Mouse (Mus musculus) heart, embryonic 10.5 days (tissue): ENCODE data around the gene Gata1. TPM values are rescaled to one million over a fixed set of nuclear protein-coding genes. Genes with fewer than 3 reads are reported as not detected.

Experiments used
- DNase-seq: peaks from one replicate; pipeline ENCODE4 v3.0.0-alpha.2; 2017; ENCODE audit warnings: low spot score
- H3K27ac ChIP-seq: fragments of 300-500 bp; sonication (generic); 2 replicates; pipeline ENCODE4 v1.5.1; 2016; ENCODE audit warnings: mild to moderate bottlenecking
- H3K27me3 ChIP-seq: fragments of 300-500 bp; sonication (generic); 2 replicates; pipeline ENCODE4 v1.6.1; 2016; ENCODE audit warnings: mild to moderate bottlenecking; ENCODE audit not compliant: poor library complexity, insufficient read depth, severe bottlenecking
- H3K36me3 ChIP-seq: fragments of 300-500 bp; sonication (generic); 2 replicates; pipeline ENCODE4 v1.6.1; 2016; ENCODE audit warnings: mild to moderate bottlenecking, moderate library complexity
- H3K4me1 ChIP-seq: fragments of 300-500 bp; sonication (generic); 2 replicates; pipeline ENCODE4 v1.6.1; 2016; ENCODE audit warnings: mild to moderate bottlenecking
- H3K4me3 ChIP-seq: fragments of 300-500 bp; sonication (generic); 2 replicates; pipeline ENCODE4 v1.5.1; 2016; ENCODE audit warnings: mild to moderate bottlenecking, moderate library complexity
- H3K9me3 ChIP-seq: fragments of 300-500 bp; sonication (generic); 2 replicates; pipeline ENCODE4 v1.6.1; 2016; ENCODE audit warnings: mild to moderate bottlenecking, moderate library complexity
- WGBS: fragments of 180-500 bp; shearing (Covaris S2); methylation state at CpG from one replicate; pipeline ENCODE4 v1.1.7; 2016; 5-methylcytosine and 5-hydroxymethylcytosine counted together
- polyA plus RNA-seq: library from polyadenylated mRNA; unstranded; fragments of >200 nt; fragmentation: Nextera tagmentation; extraction: Ambion mirVana; gene quantifications from 2 replicates; pipeline ENCODE4 v1.2.1, GENCODE M21; 2016

Gata1 gene
- polyA plus RNA-seq, 1 experiment from 2014 or later = 20.2 TPM

DNA sequence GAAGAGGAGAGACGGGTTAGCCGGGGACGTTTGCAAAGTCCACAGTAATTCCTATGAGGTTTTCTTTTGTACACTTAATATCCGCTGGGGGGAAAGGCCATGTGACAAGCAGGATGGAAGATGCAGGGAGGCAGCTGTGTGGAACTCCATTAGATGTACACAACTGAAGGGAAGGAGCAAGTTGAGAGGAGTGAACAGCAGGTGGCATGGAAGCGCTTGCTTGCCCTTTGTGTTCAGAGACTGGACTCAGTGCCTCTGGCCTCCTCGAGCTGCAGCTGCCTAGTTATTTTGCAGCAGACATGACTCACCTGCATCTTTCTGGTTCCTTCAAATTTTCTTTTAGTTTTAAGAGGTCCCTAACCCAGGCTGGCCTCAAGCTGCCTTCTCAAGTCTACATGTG, 67.4 kb downstream of the Gata1 start:
- no peak for DNase-seq
- H3K27ac ChIP-seq = no peak overlapping the region
- H3K9me3 ChIP-seq = no peaks in the 10 kb centered on the region
- 56% methylated on average over 6 of the region's 6 CpGs for WGBS
- H3K27me3 ChIP-seq = no peaks in the 10 kb centered on the region
- peaks cover 15% of the 10 kb centered on the region; the same call in 1 of the 2 replicates for H3K36me3 ChIP-seq
- no peaks in the 10 kb centered on the region for H3K4me1 ChIP-seq
- no peak overlapping the region for H3K4me3 ChIP-seq

Other genes with a start within 250 kb of the Gata1 start
- gene Praf2, start 249.6 kb downstream of the Gata1 start, polyA plus RNA-seq = 47.7 and 61.2 TPM in 2 replicates
- gene Ccdc120, start 227.2 kb downstream of the Gata1 start, polyA plus RNA-seq = 8.6 and 11.7 TPM in 2 replicates
- 22.7 and 23.2 TPM in 2 replicates for gene Tfe3, start 215.5 kb downstream of the Gata1 start, polyA plus RNA-seq
- gene Gripap1, start 188.3 kb downstream of the Gata1 start, polyA plus RNA-seq = 35.4 and 37.6 TPM in 2 replicates
- 1.1 and 1.4 TPM in 2 replicates for gene Kcnd1, start 155.8 kb downstream of the Gata1 start, polyA plus RNA-seq
- gene Otud5, start 136.7 kb downstream of the Gata1 start, polyA plus RNA-seq = 33.0 and 43.8 TPM in 2 replicates
- 7.0 and 7.8 TPM in 2 replicates for gene Pim2, start 99.8 kb downstream of the Gata1 start, polyA plus RNA-seq
- gene Slc35a2, start 94.0 kb downstream of the Gata1 start, polyA plus RNA-seq = 32.2 and 33.5 TPM in 2 replicates
- gene Pqbp1, start 78.8 kb downstream of the Gata1 start, polyA plus RNA-seq = 80.4 and 107 TPM in 2 replicates
- gene Timm17b, start 78.7 kb downstream of the Gata1 start, polyA plus RNA-seq = 140 and 156 TPM in 2 replicates
- not detected in 2 replicates for gene Gm10491, start 70.2 kb downstream of the Gata1 start, polyA plus RNA-seq
- gene Gm10490, start 68.5 kb downstream of the Gata1 start, polyA plus RNA-seq = 0.45 TPM in 1 of 2 replicates, not detected in the other
- gene Pcsk1n, start 58.2 kb downstream of the Gata1 start, polyA plus RNA-seq = 0.12 and 0.60 TPM in 2 replicates
- not detected in 2 replicates for gene Eras, start 49.5 kb downstream of the Gata1 start, polyA plus RNA-seq
- 36.4 and 36.9 TPM in 2 replicates for gene Hdac6, start 30.2 kb downstream of the Gata1 start, polyA plus RNA-seq
- gene Glod5, start 40.4 kb upstream of the Gata1 start, polyA plus RNA-seq = not detected in 2 replicates
- 64.2 and 71.7 TPM in 2 replicates for gene Suv39h1, start 96.7 kb upstream of the Gata1 start, polyA plus RNA-seq
- gene Was, start 112.4 kb upstream of the Gata1 start, polyA plus RNA-seq = 0.20 and 0.74 TPM in 2 replicates
- 21.8 and 25.0 TPM in 2 replicates for gene Wdr13, start 154.8 kb upstream of the Gata1 start, polyA plus RNA-seq
- 342 and 398 TPM in 2 replicates for gene Rbm3, start 167.8 kb upstream of the Gata1 start, polyA plus RNA-seq
- gene Tbc1d25, start 198.1 kb upstream of the Gata1 start, polyA plus RNA-seq = 10.3 and 11.9 TPM in 2 replicates
- gene Ebp, start 215.4 kb upstream of the Gata1 start, polyA plus RNA-seq = 29.6 and 30.1 TPM in 2 replicates
- gene Porcn, start 228.5 kb upstream of the Gata1 start, polyA plus RNA-seq = 4.6 and 5.5 TPM in 2 replicates